13 mouse cellular contexts compared by ENCODE assay signal in the genomic region with DNA sequence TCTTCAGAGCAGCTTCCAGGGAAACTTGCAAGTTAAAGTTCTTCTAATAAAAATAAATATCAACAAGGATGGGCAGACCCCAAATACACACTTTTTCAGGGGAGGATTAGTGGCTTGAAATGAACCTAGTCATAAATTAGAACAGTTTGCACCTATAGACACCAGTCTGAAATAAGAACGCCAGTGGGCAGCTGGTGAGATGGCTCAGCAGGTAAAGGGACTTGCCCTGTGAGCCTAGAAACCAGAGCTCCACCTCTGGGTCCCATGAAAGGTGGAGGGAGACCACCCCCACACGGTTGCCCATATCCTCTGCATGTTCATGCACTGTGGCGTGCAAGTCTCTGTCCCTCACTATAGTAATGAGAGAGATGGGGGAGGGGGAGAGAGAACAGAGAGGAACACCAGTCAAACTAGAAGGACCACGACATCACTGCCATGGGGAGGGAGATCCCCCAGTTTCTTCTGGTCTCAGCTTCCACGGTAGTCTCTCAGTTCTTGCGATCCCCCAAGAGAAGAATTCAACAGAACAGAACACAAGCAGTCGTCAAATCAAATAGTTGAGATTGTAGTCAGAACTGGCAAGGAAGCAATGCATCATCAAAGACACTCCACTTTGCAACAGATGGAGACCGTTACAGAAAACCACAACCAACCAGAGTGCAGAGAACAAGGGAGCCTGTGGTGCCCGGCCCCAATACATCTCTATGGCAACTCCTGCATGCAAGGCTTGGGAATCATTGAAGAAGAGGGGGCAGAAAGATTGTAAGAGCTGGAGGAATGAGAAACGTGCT. TPM values are rescaled to one million over a fixed set of nuclear protein-coding genes. Genes with fewer than 3 reads are reported as not detected.
A peak's percentile ranks its signal among the peaks of the same experiment; 100 is the strongest.
DNase-seq lines count a peak whose midpoint lies in the region; ATAC-seq and TF ChIP-seq lines count a peak whose summit lies in the region.
"Had no signal": no experiment of that assay in that cellular context is flagged by ENCODE, and none has a peak within 500 bp of the region (broad histone marks: within the 10 kb centered on the region; RNA-seq: fewer than 3 reads in every experiment).

No protein-coding gene starts in this region.

- no peak for TF ChIP-seq CTCF in forebrain, postnatal 0 days (IDR thresholded peaks at IDR 0.05; ENCODE audit: low read depth)

- no peak overlapping the region for H3K9ac ChIP-seq in forebrain, postnatal 0 days
- no peak overlapping the region for H3K9ac ChIP-seq in forebrain, embryonic 16.5 days (replicated peaks; ENCODE audit: low read depth, low read length)
- H3K9ac ChIP-seq: liver, embryonic 12.5 days had no signal

- H3K4me2 ChIP-seq in forebrain, postnatal 0 days (ENCODE audit: low read depth), result no peak overlapping the region
- H3K4me2 ChIP-seq in forebrain, embryonic 16.5 days (ENCODE audit: low read length), result no peak overlapping the region
- H3K4me2 ChIP-seq: liver, embryonic 12.5 days had no signal

- no peak overlapping the region for H3K27ac ChIP-seq in forebrain, postnatal 0 days (ENCODE audit: low read depth, low read length)
- H3K27ac ChIP-seq in forebrain, embryonic 16.5 days (ENCODE audit: low read length), result no peak overlapping the region
- H3K27ac ChIP-seq: liver, embryonic 12.5 days; midbrain, embryonic 10.5 days had no signal

- ATAC-seq in forebrain, postnatal 0 days, result peak; percentile 88
- no peak; the same call in 1 of the 2 replicates for ATAC-seq in forebrain, embryonic 16.5 days
- ATAC-seq in erythroblast, adult 5-6 weeks (replicated peaks; ENCODE audit: low FRiP score, poor library complexity, severe bottlenecking), result no peak
- ATAC-seq: liver, embryonic 12.5 days; lung, postnatal 0 days had no signal

- 70% methylated on average over 10 of the region's 10 CpGs for WGBS in forebrain, postnatal 0 days
- WGBS in forebrain, embryonic 16.5 days, result 73% methylated on average over 10 of the region's 10 CpGs

- no peaks in the 10 kb centered on the region for H3K4me1 ChIP-seq in forebrain, postnatal 0 days (ENCODE audit: insufficient read depth)
- H3K4me1 ChIP-seq in forebrain, embryonic 16.5 days (replicated peaks; ENCODE audit: control insufficient read depth, insufficient read depth, low read length), result peaks cover 10% of the 10 kb centered on the region
- H3K4me1 ChIP-seq: liver, embryonic 12.5 days had no signal

- no peaks in the 10 kb centered on the region for H3K36me3 ChIP-seq in forebrain, postnatal 0 days (ENCODE audit: insufficient read depth)
- no peaks in the 10 kb centered on the region for H3K36me3 ChIP-seq in forebrain, embryonic 16.5 days (ENCODE audit: control insufficient read depth, insufficient read depth)
- H3K36me3 ChIP-seq in splenic B cell, adult 2 months (ENCODE audit: control insufficient read depth, insufficient read depth, low read length, poor library complexity, severe bottlenecking), result no peaks in the 10 kb centered on the region
- H3K36me3 ChIP-seq: liver, embryonic 12.5 days; midbrain, embryonic 10.5 days had no signal

- H3K9me3 ChIP-seq in forebrain, postnatal 0 days (ENCODE audit: low read length), result no peaks in the 10 kb centered on the region
- no peaks in the 10 kb centered on the region for H3K9me3 ChIP-seq in forebrain, embryonic 16.5 days (ENCODE audit: control insufficient read depth, low read length)
- H3K9me3 ChIP-seq: liver, embryonic 12.5 days; midbrain, embryonic 10.5 days had no signal

- no peaks in the 10 kb centered on the region for H3K27me3 ChIP-seq in forebrain, postnatal 0 days (ENCODE audit: insufficient read depth, low read length)
- no peaks in the 10 kb centered on the region for H3K27me3 ChIP-seq in forebrain, embryonic 16.5 days (replicated peaks; ENCODE audit: control insufficient read depth, insufficient read depth, low read length)
- no peaks in the 10 kb centered on the region for H3K27me3 ChIP-seq in splenic B cell, adult 2 months (ENCODE audit: control insufficient read depth, insufficient read depth, low read length, poor library complexity, severe bottlenecking)
- H3K27me3 ChIP-seq: liver, embryonic 12.5 days had no signal

- peak; percentile 50 for DNase-seq in forebrain, postnatal 0 days
- peak; percentile 26 to 45 for DNase-seq in spleen, postnatal 36 days (ENCODE audit: low spot score in 2 of 2)
- no peak for DNase-seq in spleen, postnatal 10 days (ENCODE audit: low spot score in 2 of 2)
- DNase-seq in splenic B cell, adult 2 months (ENCODE audit: low read depth, low spot score), result peak; percentile 57
- no peak for DNase-seq in testis, postnatal 10 days (ENCODE audit: low spot score)
- no peak for DNase-seq in cerebellum, adult 11 months
- DNase-seq: heart, postnatal 10 days; kidney, postnatal 10 days had no signal

- no peak overlapping the region for H3K4me3 ChIP-seq in forebrain, postnatal 0 days (ENCODE audit: low read depth, low read length)
- no peak overlapping the region for H3K4me3 ChIP-seq in forebrain, embryonic 16.5 days (replicated peaks; ENCODE audit: low read length)
- H3K4me3 ChIP-seq: liver, embryonic 12.5 days; midbrain, embryonic 10.5 days had no signal

RNA-seq across cellular contexts. Expression of a gene that starts 22.5 kb away (rescaled TPM):
- 3.0 and 3.4 TPM in 2 replicates for total RNA-seq in forebrain, postnatal 0 days (2014; rRNA removed)
- polyA plus RNA-seq in forebrain, postnatal 0 days (2015; fragmentation: Nextera tagmentation; extraction: Ambion mirVana), result 4.4 and 7.5 TPM in 2 replicates
- polyA plus RNA-seq in forebrain, embryonic 16.5 days (2015; fragmentation: Nextera tagmentation; extraction: Ambion mirVana), result 4.5 and 4.6 TPM in 2 replicates
- total RNA-seq in erythroblast, adult 5-6 weeks (2015; ENCODE audit: low replicate concordance), result 0.63 TPM in 1 of 2 replicates, not detected in the other
- 0.60 TPM in 1 of 2 replicates, not detected in the other for total RNA-seq in erythroblast, adult 5-6 weeks (2017; ENCODE audit: low replicate concordance)

RNA-seq across cellular contexts. Expression of a gene that starts 58.8 kb away (rescaled TPM):
- total RNA-seq in forebrain, postnatal 0 days (2014; rRNA removed), result 51.3 and 77.3 TPM in 2 replicates
- 16.6 and 30.2 TPM in 2 replicates for polyA plus RNA-seq in forebrain, postnatal 0 days (2015; fragmentation: Nextera tagmentation; extraction: Ambion mirVana)
- polyA plus RNA-seq in forebrain, embryonic 16.5 days (2015; fragmentation: Nextera tagmentation; extraction: Ambion mirVana), result 65.4 and 71.1 TPM in 2 replicates
- total RNA-seq in erythroblast, adult 5-6 weeks (2015; ENCODE audit: low replicate concordance), result 29.8 and 38.7 TPM in 2 replicates
- 28.7 and 41.1 TPM in 2 replicates for total RNA-seq in erythroblast, adult 5-6 weeks (2017; ENCODE audit: low replicate concordance)

Comparison
In these comparisons a context has a peak if more than half of its experiments do, and no peak if none do; other contexts are left out.
1. DNase-seq: peak in forebrain, postnatal 0 days (single experiment), spleen, postnatal 36 days (2 of 2) and splenic B cell, adult 2 months (single experiment); none in spleen, postnatal 10 days (0 of 2), testis, postnatal 10 days (single experiment) and cerebellum, adult 11 months (single experiment).